Mouse (Mus musculus) ES-E14 (cell line): ENCODE data around the gene Itga9. TPM values are rescaled to one million over a fixed set of nuclear protein-coding genes. Genes with fewer than 3 reads are reported as not detected.

ENCODE experiments used
- DNase-seq: peaks from one replicate; pipeline ENCODE4 v3.0.0-alpha.2; 2013; ENCODE audit warnings: low read depth, low spot score
- H3K27ac ChIP-seq: 2 replicates; pipeline ENCODE4 v1.5.1; 2012; ENCODE audit warnings: low read depth, mild to moderate bottlenecking, low read length, moderate library complexity, mixed read lengths; ENCODE audit not compliant: poor library complexity, insufficient read depth, severe bottlenecking
- H3K36me3 ChIP-seq: 2 replicates; pipeline ENCODE4 v1.6.1; 2012; ENCODE audit warnings: mild to moderate bottlenecking, low read length, moderate library complexity, mixed read lengths; ENCODE audit not compliant: control insufficient read depth, poor library complexity, insufficient read depth, severe bottlenecking
- H3K4me1 ChIP-seq, 2 experiments: fragments of 150-350 bp in 1 of 2; sonication (generic) in 1 of 2; 2 replicates each; pipeline ENCODE4 v1.6.1; 2012; ENCODE audit warnings: low read length in 2 of 2, mild to moderate bottlenecking in 1 of 2, mixed read lengths in 1 of 2; ENCODE audit not compliant: control insufficient read depth in 2 of 2, insufficient read depth in 2 of 2, poor library complexity in 1 of 2
- H3K4me3 ChIP-seq, 2 experiments: fragments of 150-350 bp in 1 of 2; sonication (generic) in 1 of 2; 2 replicates each; pipeline ENCODE4 v1.5.1; 2012; ENCODE audit warnings: low read length in 2 of 2, low read depth in 1 of 2, mild to moderate bottlenecking in 1 of 2, mixed read lengths in 1 of 2; ENCODE audit not compliant: insufficient read depth in 1 of 2, poor library complexity in 1 of 2, severe bottlenecking in 1 of 2
- H3K9ac ChIP-seq: 2 replicates; pipeline ENCODE4 v1.6.1; 2012; ENCODE audit warnings: low read depth, mild to moderate bottlenecking, low read length, mixed read lengths; ENCODE audit not compliant: poor library complexity, insufficient read depth, severe bottlenecking
- H3K9me3 ChIP-seq: fragments of 150-350 bp; sonication (generic); 2 replicates; pipeline ENCODE4 v1.6.1; 2012; ENCODE audit warnings: low read depth, mild to moderate bottlenecking, low read length; ENCODE audit not compliant: control insufficient read depth, insufficient read depth
- CHD2 ChIP-seq: IDR thresholded peaks from 2 replicates; pipeline ENCODE4 v1.6.1; 2014; ENCODE audit warnings: mild to moderate bottlenecking, low read depth, low read length, inconsistent platforms
- HCFC1 ChIP-seq: IDR thresholded peaks from 2 replicates; pipeline ENCODE4 v1.6.1; 2012; ENCODE audit warnings: low read length, inconsistent platforms, borderline replicate concordance; ENCODE audit not compliant: insufficient read depth
- MAFK ChIP-seq: IDR thresholded peaks from 2 replicates; pipeline ENCODE4 v1.6.1; 2014; ENCODE audit warnings: mild to moderate bottlenecking, low read depth, low read length, inconsistent platforms; ENCODE audit not compliant: insufficient read depth
- ZC3H11A ChIP-seq: IDR thresholded peaks from 2 replicates; pipeline ENCODE4 v1.6.1; 2012; ENCODE audit warnings: low read depth, mild to moderate bottlenecking, inconsistent platforms, low read length, borderline replicate concordance
- ZNF384 ChIP-seq: IDR thresholded peaks from 2 replicates; pipeline ENCODE4 v1.6.1; 2012; ENCODE audit warnings: low read depth, low read length, inconsistent platforms
- in situ Hi-C, 2 experiments: fragments of 600-800 bp; cut with MboI; formaldehyde crosslinking; loops; one replicate each; pipeline ENCODE4 v1.15.1; 2025; ENCODE audit warnings: low sequenced_read_pairs in 2 of 2, inconsistent platforms in 1 of 2; ENCODE audit not compliant: unreplicated experiment in 2 of 2
- total RNA-seq: library from RNA; depleted of rRNA; stranded (reverse); fragments of 300-350 nt; gene quantifications from 2 replicates; pipeline ENCODE4 v1.2.3, GENCODE M21; 2012

Itga9 gene
- total RNA-seq, 1 experiment: 19.7 TPM

GRCm38 (mm10) chr9:118873031-118873430, 266.5 kb downstream of the Itga9 start:
- Histone ChIP-seq H3K4me3 (no peak overlapping the region), H3K9me3 (no peaks in the 10 kb centered on the region), H3K36me3 (no peaks in the 10 kb centered on the region), H3K4me1 (no peaks in the 10 kb centered on the region), H3K27ac (no peak overlapping the region), H3K9ac (no peak overlapping the region)
- in situ Hi-C loops: no loop called here
- no peak for DNase-seq
- TF ChIP-seq ZC3H11A: no peak
- no peak for TF ChIP-seq MAFK
- no peak for TF ChIP-seq CHD2
- TF ChIP-seq HCFC1: no peak
- no peak for TF ChIP-seq ZNF384

- in situ Hi-C loops: no loop called here
- no peaks in the 10 kb centered on the region for H3K36me3 ChIP-seq
- H3K9ac ChIP-seq: no peak overlapping the region
- no peak for DNase-seq
- TF ChIP-seq MAFK (no peak), ZNF384 (no peak), ZC3H11A (no peak), CHD2 (no peak), HCFC1 (no peak)
- H3K4me1 ChIP-seq: no peaks in the 10 kb centered on the region
- H3K27ac ChIP-seq: no peak overlapping the region
- no peak overlapping the region for H3K4me3 ChIP-seq
- no peaks in the 10 kb centered on the region for H3K9me3 ChIP-seq
Observed at GRCm38 (mm10) chr9:118873596-118873995, 267.1 kb downstream of the Itga9 start.

- Histone ChIP-seq H3K9ac (no peak overlapping the region), H3K4me1 (no peaks in the 10 kb centered on the region), H3K4me3 (no peak overlapping the region), H3K9me3 (no peaks in the 10 kb centered on the region), H3K36me3 (no peaks in the 10 kb centered on the region), H3K27ac (no peak overlapping the region)
- TF ChIP-seq ZNF384: no peak
- TF ChIP-seq HCFC1: no peak
- no peak for TF ChIP-seq MAFK
- TF ChIP-seq ZC3H11A: no peak
- TF ChIP-seq CHD2: no peak
- DNase-seq: no peak
- in situ Hi-C loops: no loop called here
Observed at GRCm38 (mm10) chr9:118875705-118876104, 269.2 kb downstream of the Itga9 start.

GRCm38 (mm10) chr9:118876902-118877301, 270.4 kb downstream of the Itga9 start:
- no peaks in the 10 kb centered on the region for H3K4me1 ChIP-seq
- no peak overlapping the region for H3K9ac ChIP-seq
- H3K36me3 ChIP-seq: no peaks in the 10 kb centered on the region
- no peak overlapping the region for H3K4me3 ChIP-seq
- no peak overlapping the region for H3K27ac ChIP-seq
- TF ChIP-seq HCFC1 (no peak), ZC3H11A (no peak), CHD2 (no peak), ZNF384 (no peak), MAFK (no peak)
- in situ Hi-C loops: no loop called here
- DNase-seq: no peak
- H3K9me3 ChIP-seq: no peaks in the 10 kb centered on the region

GRCm38 (mm10) chr9:118877365-118878008, 271.0 kb downstream of the Itga9 start:
- TF ChIP-seq CHD2: no peak
- TF ChIP-seq ZC3H11A: no peak
- no peak for TF ChIP-seq HCFC1
- TF ChIP-seq ZNF384: no peak
- TF ChIP-seq MAFK: no peak
- no peak for DNase-seq
- Histone ChIP-seq H3K4me3 (no peak overlapping the region), H3K9ac (no peak overlapping the region), H3K9me3 (no peaks in the 10 kb centered on the region), H3K36me3 (no peaks in the 10 kb centered on the region), H3K27ac (no peak overlapping the region), H3K4me1 (no peaks in the 10 kb centered on the region)
- in situ Hi-C loops: no loop called here
